Mouse (Mus musculus) T-helper 2 cell (primary cell): ENCODE data around the gene Tmem242.

Source experiments
- in situ Hi-C: fragments of 300-600 bp; cut with MboI, MseI; formaldehyde crosslinking; loops from one replicate; pipeline ENCODE4 v1.15.1; 2025; ENCODE audit warnings: high pct_unique_total_duplicates

Gene Tmem242

DNA sequence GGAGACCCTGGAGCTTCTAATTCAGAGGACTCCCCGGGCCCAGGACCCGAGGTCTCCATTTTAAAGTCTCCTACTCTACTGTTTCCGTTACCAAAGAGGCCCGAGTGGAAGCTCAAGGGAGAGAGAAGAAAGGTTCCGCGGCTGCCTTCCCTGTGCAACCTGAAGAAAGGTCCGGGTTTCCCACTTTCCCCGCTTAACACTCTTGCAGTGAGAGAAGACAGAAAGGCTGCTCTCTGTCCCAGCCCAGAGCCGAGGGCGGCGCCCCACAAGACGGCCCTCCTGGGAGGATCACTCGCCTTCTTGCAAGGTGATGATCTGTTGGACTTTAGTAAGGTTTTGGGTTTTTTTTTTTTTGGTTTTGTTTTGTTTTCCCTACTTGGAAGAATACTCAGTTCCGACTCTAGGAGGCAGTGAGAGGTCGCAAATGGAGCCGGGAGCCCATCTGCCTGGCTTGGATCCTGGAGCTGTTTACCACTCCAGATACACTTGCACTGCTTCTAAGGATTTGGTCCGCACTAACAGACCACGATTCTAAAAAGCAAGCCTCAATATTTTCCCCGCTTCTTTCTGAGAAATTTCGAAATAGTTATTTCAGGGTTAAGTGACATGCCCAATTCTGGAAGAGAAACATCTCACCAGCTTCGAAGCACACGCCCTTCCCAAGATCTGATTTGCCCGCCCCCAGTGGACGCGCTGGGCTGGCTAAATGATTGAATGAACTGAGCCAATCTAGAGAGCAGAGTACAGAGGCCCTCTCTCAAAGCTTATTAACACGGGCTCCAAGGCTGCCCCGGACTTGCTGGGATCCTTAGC is at the start of gene Tmem242:
Gene Tmem242 (minus strand): TSS at position 101 of the 813 bp plus-strand sequence.
- in situ Hi-C loops: loop anchor here (5.0 to 25.0 kb wide), 2 partner anchors 307 to 472 kb away; no protein-coding TSS in a partner anchor

DNA sequence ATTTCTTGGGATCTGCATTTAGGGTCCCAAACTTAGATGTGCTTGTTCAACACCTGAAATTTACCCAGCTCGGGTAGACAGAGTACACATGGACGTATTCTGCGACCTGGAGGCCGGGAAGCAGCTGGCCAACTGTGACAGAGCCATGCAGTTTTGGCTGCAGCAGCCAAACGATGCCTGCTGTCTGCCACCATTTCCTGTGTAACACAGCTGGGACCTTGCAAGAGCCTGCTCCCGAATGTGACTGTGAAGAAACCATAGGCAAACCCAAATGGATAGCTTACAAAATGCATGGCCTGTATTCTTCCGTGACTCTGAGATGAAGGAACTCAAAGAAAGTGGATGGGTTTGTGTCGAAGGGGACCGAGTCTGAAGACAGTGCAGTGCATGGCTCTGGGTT is 48.1 kb upstream of the Tmem242 start:
- in situ Hi-C loops: no loop called here

DNA sequence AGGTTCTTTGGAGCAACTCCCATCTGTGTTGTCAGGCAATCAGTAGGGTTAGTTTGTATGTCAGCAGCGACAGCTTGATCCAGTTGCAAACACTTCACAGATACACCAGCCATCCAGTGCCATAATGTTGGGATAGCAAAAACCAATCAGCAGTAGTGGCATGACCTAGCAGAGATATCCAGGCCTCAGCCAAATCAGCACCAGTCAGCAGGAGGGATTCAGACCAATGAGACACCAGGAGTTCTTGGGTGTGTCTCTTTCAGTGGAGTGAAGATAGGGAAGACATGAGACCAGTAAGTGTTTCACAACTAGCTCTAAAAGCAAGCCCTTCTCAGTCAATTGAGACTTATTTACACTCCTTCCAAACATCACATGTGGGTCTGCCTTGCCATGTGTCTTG is 44.6 kb upstream of the Tmem242 start:
- in situ Hi-C loops: no loop called here

DNA sequence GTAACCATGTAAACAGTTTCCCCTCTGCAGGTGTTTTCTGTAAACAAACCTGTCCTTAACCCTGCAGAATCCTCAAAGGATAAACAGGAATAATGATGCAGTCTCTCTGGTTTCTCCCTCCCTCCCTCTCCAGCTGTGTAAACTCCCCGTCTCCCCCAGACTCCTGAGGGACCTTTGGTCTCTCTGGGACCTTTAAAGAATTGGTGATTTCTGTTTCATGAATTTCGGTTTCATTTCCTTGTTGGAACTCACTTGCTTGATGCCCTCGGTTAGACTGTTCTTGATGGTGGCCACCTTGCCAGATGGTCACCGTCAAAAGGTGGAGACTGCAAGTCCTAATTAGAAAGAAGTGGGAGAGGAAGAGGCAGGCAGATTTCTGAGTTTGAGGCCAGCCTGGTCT is 43.4 kb upstream of the Tmem242 start:
- in situ Hi-C loops: no loop called here

DNA sequence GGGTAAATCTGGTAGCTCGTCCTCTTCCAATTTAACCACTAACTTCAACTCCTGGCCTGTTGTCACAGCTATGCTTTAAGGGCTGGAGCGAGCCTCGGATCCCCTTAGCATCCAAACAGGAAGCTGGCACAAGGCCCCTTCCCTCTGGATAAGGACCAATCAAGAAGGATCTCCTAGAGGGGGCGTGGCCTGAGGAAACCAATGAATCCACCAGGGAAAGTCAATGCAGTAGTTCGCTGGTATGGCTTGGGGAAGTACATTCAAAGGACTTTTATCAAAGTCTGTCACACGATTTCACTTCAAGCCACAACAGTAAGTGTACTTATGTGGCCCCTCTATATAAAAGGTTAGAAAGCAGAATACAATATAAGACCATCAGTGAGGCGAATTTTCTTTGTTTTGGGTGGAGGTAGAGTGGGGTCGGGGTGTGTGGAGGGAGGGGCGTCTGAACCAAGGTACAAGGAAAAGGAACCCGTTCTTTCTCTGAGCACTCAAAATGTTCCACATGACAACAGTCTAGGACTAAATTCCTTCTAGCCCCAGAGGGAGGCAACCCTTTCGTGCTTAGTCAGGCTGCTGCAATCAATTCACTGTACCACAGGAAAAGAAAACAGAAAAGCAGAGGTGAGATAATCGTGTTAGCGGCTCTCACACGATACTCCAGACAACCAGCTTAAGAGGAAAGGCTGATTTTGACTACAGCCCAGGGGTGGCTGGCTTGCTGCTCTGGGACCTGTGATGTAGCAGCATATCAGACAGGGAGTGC is 36.1 kb upstream of the Tmem242 start:
- in situ Hi-C loops: no loop called here

DNA sequence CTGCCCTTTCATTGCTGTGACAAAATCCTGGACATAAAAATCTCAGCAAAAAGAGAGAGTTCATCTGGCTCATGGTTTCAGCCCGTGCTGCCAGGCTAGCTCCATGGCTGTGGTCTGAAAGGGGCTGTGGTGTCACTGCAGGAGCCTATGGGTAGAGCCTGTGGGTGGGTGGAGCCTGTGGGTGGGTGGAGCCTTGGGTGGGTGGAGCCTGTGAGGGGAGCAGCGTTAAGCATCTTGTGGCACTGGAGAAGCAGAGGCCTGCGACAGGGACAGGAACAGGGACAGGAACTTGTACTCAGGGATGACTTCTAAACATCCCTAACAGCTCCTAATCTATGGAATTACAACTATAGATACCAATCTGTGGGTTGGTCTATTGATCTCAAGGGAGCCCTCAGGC is 32.2 kb upstream of the Tmem242 start:
- in situ Hi-C loops: no loop called here

DNA sequence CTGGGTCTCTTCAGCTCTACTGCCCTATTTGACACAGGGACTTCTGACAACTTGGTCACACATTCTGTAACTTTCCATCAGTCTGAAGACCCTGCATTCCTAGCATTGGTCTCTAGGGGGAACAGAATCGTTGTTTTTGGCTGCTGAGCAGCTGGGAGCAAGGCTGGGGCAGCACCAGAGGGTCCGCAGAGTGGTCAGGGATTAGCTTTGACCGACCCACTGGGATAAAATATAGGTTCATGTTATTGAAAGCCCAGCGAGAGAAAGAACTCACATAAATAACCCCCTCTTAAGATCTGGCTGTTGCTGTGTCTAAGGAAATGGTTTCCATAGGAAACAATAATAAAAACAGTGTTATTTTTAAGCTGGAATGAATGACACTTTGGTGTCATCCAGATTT is 27.1 kb upstream of the Tmem242 start:
- in situ Hi-C loops: no loop called here

DNA sequence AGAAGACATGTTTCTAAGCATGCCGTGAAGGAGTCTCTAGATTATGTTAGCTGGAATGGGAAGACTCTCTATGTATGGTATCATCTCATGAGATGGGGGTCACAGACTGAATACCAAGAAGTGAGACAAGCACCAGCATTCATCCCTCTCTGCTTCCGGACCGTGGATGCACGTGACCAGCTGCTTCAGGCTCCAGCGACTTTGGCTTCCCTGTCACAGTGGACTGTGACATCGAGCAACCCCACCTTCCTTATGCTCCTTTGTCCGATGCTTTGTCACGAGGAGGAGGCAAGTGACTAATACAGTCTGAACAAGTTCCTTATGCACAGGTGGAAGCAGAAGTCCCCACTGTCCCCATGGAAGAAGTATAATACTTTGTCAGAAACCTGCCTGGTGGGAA is 26.7 kb upstream of the Tmem242 start:
- in situ Hi-C loops: no loop called here

DNA sequence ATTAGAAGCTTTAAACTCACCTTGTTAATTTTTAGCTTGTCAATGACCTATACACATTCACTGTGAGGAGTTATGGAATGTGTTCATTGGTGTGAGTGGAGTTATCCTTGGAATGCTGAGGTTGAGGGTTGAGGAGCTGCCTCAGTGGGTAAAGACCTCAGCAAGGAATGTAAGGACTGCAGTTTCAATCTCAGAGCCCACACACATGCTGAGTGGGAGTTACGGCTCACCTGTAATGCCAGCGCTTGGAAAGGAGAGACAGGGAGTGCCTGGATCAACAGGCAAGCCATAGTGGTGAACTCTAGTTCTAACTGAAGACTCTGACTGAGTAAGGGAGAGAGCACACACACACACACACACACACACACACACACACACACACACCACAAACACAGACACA is 23.9 kb upstream of the Tmem242 start:
- in situ Hi-C loops: no loop called here

DNA sequence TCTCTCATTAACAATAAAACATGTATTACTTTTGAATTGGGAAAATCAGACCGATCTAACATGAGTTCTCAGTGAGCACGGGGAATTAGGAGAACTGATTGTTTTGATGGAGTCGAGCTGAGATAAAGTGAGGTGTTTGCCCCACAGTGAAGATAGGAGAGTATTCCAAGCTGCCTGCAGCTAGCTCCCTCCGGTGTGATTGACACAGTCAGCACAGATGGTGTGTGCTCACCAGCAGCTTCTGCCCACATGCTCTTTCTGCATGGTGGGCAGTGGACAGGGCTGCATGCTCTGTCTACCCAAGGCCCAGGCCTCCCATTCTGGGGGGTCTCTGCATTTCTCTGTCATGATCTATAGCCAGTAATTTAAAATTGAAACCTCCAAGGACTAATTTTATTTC is 13.6 kb upstream of the Tmem242 start:
- in situ Hi-C loops: no loop called here

DNA sequence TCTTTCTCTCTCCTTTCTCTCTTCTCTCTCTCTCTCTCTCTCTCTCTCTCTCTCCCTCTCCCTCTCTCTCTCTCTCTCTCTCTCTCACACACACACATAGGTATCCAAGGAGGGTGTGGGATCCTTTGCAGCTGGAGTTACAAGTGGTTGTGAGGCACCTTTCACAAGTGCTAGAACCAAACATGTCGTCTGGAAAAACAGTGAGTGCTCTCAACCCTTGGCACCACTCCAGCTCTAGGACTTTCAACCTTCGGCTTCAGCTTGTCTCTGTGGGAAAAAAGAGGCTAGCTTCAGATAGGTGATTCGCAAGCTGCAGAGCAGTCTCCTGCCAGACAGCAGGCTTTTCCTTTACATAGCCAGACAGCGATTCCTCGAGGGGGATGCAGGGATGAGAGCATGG is 3.7 kb upstream of the Tmem242 start:
- in situ Hi-C loops: loop anchor here (5.0 to 25.0 kb wide), 2 partner anchors 304 to 469 kb away; no protein-coding TSS in a partner anchor

DNA sequence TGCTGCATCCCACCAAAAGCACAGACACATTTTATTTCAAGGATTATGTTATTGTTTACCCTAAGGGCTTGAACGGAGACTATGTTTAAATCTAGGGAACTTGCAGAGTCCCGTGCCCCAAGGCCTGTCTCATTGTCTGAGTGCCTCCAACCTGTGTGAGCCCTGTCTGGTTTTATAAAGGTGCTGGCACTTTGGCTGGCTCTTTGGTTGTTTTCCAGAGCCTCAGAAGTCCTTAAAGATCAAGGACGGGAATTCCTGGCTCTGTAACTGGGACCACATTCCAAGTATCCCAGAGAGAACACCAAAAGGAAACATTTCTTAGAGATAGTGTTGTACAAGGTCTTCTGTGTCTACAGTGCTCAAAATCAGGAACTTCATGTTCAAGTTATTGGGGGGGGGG is 3.2 kb upstream of the Tmem242 start:
- in situ Hi-C loops: loop anchor here (5.0 to 25.0 kb wide), 2 partner anchors 304 to 469 kb away; no protein-coding TSS in a partner anchor

DNA sequence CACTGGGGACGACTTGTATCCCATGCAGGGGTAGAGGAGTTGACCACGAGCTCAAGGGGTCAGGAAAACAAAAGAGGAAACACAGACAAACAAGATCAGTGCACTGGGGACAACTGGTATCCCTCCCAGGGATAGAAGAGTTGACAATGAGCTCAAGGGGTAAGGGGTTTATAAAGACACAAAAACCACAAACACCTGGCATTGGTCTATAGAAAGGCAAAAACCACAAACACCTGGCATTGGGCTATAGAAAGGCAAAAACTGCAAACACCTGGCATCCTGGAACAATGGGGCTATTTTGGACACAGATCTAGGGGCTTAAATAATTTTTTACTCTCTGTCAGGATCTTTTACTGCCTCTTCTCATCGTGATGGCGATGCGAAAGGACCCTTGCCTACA is 2.3 kb upstream of the Tmem242 start:
- in situ Hi-C loops: loop anchor here (5.0 to 25.0 kb wide), 2 partner anchors 305 to 470 kb away; no protein-coding TSS in a partner anchor

DNA sequence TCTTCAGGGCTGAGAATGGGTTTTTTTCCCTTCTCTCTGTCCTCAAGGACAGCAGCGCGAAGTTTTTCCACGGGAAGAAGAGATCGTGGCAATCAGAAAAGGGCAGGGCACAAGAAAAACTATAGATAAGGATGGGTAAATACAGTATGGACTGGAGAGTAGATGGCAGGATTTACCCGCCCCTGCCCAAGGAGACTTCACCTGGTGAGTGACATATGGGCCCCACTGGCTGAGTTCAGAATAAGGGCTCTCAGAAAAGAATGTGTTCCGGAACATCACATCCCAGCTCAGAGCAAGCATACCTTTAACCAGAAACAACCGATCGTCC is 264 bp downstream of the Tmem242 start:
- in situ Hi-C loops: loop anchor here (5.0 to 25.0 kb wide), 4 partner anchors 37 to 473 kb away; no protein-coding TSS in a partner anchor

DNA sequence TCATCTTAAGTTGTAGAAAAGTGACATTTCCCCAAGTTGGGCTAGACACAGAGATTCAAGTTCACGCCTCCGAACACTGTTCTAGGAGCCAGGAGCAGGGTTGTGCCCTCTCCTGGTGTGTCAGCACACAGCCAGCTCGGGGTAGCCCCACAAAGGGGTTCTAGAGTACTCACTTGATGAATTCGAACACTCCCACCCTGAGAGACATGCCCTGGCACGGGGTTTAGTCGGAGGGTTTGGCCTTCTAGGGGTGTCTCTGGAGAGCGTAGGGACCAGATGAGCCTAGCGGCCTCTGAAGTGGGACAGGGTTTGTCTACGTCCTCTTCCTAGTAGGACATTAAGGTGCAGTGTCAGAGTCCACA is 10.3 kb downstream of the Tmem242 start:
- in situ Hi-C loops: loop anchor here (10.0 to 25.0 kb wide), 2 partner anchors 295 to 483 kb away; no protein-coding TSS in a partner anchor

DNA sequence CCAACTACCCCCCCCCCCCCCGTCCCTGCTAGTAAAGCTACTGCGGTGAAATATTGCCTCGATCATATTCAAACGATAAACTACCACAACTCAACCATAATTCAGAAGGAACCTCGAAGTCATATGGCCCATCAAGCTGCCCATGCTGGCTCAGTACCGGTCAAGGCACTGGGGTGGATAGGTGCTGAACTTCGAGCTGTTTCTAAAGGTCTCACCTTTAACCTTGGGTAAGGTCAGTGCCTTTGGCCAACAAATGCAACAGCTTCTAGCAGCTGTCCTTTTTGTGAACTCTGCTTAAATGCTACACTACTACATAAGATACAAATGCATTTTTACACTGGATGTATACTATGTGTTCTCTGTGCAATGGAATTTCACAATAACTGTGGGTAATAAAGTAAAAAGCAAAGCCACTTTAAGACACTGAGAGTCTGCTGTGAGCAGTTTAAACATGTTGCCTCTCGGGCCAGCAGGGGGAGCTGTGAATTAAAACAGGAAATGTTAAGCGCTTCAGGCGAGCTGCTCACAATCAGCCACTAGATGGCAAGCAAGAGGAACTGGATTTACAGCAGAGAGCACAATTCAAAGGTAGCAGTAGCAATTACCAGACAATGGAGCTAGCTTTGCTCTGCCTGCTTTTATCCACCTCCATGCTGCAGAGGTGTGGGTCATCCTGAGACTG is 10.8 kb downstream of the Tmem242 start:
- in situ Hi-C loops: loop anchor here (25.0 kb wide), 1 partner anchor 483 kb away; no protein-coding TSS in a partner anchor

DNA sequence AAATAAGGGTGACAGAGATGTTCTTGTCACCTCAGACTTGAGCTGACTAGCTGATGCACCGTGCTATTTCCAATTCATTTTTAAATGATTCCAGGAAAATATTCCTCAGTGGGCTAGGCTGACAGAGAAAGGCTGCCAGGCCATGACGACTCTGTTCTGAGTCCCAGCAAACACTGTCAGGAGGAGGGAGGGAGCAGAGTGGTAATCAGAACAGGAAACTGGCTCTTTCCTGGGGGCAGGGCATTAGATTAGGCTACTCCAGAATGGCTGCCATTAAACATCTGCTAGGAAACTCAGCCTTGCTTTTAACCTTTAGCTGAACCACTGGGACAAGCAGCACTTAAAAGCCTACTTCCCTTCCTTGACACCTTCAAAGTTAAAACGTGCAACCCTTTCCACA is 14.9 kb downstream of the Tmem242 start:
- in situ Hi-C loops: loop anchor here (25.0 kb wide), 1 partner anchor 487 kb away; no protein-coding TSS in a partner anchor

DNA sequence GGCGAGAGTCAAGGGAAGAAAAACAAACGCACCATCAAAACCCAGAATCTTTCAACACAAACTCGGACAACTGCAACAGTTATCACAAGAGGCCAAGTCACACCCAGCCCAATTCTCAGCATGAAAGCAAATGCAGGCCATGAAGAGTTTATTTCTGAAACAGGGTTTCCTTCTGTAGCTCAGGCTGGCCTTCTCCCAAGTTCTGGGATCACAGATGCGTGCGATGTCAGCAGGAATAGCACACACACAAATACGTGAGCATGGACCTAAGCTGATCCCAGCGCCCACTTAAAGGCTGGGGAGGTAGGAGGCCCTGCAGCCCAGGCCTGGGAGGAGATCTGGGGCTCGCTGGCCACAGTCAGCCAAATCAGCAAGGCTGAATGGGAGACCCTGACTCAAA is 15.9 kb downstream of the Tmem242 start:
- in situ Hi-C loops: no loop called here

DNA sequence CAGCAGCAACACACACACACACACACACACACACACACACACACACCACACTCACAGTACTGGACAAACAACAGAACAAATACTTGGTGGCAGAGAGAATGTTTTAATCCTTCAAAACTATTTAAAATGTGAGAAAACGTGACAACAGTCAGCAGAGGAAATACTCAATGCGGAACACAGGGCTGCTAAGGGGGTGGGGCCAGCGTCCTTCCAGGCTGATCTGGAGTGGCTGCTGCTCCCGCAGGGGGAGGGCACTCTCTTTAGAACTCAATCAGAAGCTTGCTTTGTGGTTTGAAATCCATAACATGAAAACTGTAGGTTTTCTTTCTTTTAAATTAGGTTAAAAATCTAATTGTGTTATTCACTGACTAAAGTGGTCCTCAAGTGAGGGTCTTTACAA is 18.2 kb downstream of the Tmem242 start:
- in situ Hi-C loops: no loop called here

DNA sequence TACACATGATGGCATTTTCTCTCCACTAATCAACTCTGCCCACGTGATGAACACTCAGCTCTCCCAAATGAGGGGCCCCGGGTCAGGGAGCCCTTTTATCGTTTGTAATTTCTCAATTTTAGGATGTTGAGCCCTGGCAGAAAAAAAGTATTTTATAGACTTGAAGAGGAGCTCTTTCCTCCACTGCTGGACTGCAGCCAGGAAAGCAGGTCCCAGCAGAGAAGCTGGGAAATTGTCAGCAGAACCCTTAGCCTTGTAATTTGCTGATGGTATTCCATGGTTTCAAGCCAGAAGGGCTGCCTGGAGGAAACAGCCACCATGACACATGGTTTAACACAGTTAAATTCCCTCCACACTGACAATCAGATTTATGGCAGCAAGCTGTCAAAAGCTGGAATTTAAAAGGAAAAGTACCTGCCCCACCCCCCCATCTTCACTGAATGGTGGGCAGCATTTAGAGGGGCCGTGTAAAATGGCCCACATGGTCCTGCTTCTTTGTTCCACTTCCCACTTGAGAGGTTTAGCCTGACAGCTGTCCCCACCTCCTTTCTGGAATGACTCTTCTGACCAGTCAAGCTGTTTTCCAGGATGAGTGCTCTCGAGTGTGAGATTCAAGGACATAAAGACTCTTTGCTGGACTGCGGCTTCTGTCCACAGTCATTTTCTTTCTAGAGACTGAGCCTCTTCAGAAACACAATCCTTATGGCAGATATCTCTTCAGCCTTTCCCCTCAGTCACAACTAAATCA is 20.1 kb downstream of the Tmem242 start:
- in situ Hi-C loops: loop anchor here (5.0 kb wide), 1 partner anchor 267 kb away; no protein-coding TSS in a partner anchor

DNA sequence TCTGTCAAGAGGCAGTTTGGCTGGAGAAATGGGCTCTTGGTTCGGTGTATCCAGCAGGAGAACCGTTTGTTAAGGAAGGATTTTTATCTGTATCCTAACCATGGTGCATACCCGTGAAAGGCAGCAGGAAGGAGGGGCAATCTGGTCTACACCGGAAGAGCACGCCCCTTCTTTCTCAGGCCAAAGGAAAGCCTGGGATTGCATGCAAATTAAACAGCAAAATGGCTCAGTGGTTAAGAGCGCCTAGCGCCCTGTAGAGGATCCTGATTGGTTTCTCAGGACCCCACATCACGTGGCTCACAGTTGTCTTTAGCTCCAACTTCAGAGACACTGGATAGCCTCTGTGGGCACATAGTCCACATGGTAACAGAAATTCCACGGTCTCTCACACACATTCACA is 21.0 kb downstream of the Tmem242 start:
- in situ Hi-C loops: loop anchor here (5.0 kb wide), 1 partner anchor 268 kb away; no protein-coding TSS in a partner anchor
